Mouse (Mus musculus) ES-E14 (cell line): Measurements from ENCODE around the gene Gm47959. TPM values are rescaled to one million over a fixed set of nuclear protein-coding genes. Genes with fewer than 3 reads are reported as not detected.

Source experiments
- DNase-seq: peaks from one replicate; pipeline ENCODE4 v3.0.0-alpha.2; 2013; ENCODE audit warnings: low read depth, low spot score
- H3K27ac ChIP-seq: 2 replicates; pipeline ENCODE4 v1.5.1; 2012; ENCODE audit warnings: low read depth, mild to moderate bottlenecking, low read length, moderate library complexity, mixed read lengths; ENCODE audit not compliant: poor library complexity, insufficient read depth, severe bottlenecking
- H3K36me3 ChIP-seq: 2 replicates; pipeline ENCODE4 v1.6.1; 2012; ENCODE audit warnings: mild to moderate bottlenecking, low read length, moderate library complexity, mixed read lengths; ENCODE audit not compliant: control insufficient read depth, poor library complexity, insufficient read depth, severe bottlenecking
- H3K4me1 ChIP-seq, 2 experiments: fragments of 150-350 bp in 1 of 2; sonication (generic) in 1 of 2; 2 replicates each; pipeline ENCODE4 v1.6.1; 2012; ENCODE audit warnings: low read length in 2 of 2, mild to moderate bottlenecking in 1 of 2, mixed read lengths in 1 of 2; ENCODE audit not compliant: control insufficient read depth in 2 of 2, insufficient read depth in 2 of 2, poor library complexity in 1 of 2
- H3K4me3 ChIP-seq, 2 experiments: fragments of 150-350 bp in 1 of 2; sonication (generic) in 1 of 2; 2 replicates each; pipeline ENCODE4 v1.5.1; 2012; ENCODE audit warnings: low read length in 2 of 2, low read depth in 1 of 2, mild to moderate bottlenecking in 1 of 2, mixed read lengths in 1 of 2; ENCODE audit not compliant: insufficient read depth in 1 of 2, poor library complexity in 1 of 2, severe bottlenecking in 1 of 2
- H3K9ac ChIP-seq: 2 replicates; pipeline ENCODE4 v1.6.1; 2012; ENCODE audit warnings: low read depth, mild to moderate bottlenecking, low read length, mixed read lengths; ENCODE audit not compliant: poor library complexity, insufficient read depth, severe bottlenecking
- H3K9me3 ChIP-seq: fragments of 150-350 bp; sonication (generic); 2 replicates; pipeline ENCODE4 v1.6.1; 2012; ENCODE audit warnings: low read depth, mild to moderate bottlenecking, low read length; ENCODE audit not compliant: control insufficient read depth, insufficient read depth
- CHD2 ChIP-seq: IDR thresholded peaks from 2 replicates; pipeline ENCODE4 v1.6.1; 2014; ENCODE audit warnings: mild to moderate bottlenecking, low read depth, low read length, inconsistent platforms
- HCFC1 ChIP-seq: IDR thresholded peaks from 2 replicates; pipeline ENCODE4 v1.6.1; 2012; ENCODE audit warnings: low read length, inconsistent platforms, borderline replicate concordance; ENCODE audit not compliant: insufficient read depth
- MAFK ChIP-seq: IDR thresholded peaks from 2 replicates; pipeline ENCODE4 v1.6.1; 2014; ENCODE audit warnings: mild to moderate bottlenecking, low read depth, low read length, inconsistent platforms; ENCODE audit not compliant: insufficient read depth
- ZC3H11A ChIP-seq: IDR thresholded peaks from 2 replicates; pipeline ENCODE4 v1.6.1; 2012; ENCODE audit warnings: low read depth, mild to moderate bottlenecking, inconsistent platforms, low read length, borderline replicate concordance
- ZNF384 ChIP-seq: IDR thresholded peaks from 2 replicates; pipeline ENCODE4 v1.6.1; 2012; ENCODE audit warnings: low read depth, low read length, inconsistent platforms
- in situ Hi-C, 2 experiments: fragments of 600-800 bp; cut with MboI; formaldehyde crosslinking; loops; one replicate each; pipeline ENCODE4 v1.15.1; 2025; ENCODE audit warnings: low sequenced_read_pairs in 2 of 2, inconsistent platforms in 1 of 2; ENCODE audit not compliant: unreplicated experiment in 2 of 2
- total RNA-seq: library from RNA; depleted of rRNA; stranded (reverse); fragments of 300-350 nt; gene quantifications from 2 replicates; pipeline ENCODE4 v1.2.3, GENCODE M21; 2012

Gm47959 gene
- total RNA-seq, 1 experiment = not detected

GRCm38 (mm10) chr1:82973244-82973643 is 27.1 kb upstream of the Gm47959 start:
- no peaks in the 10 kb centered on the region for H3K9me3 ChIP-seq
- H3K36me3 ChIP-seq = no peaks in the 10 kb centered on the region
- no peaks in the 10 kb centered on the region for H3K4me1 ChIP-seq
- no peak overlapping the region for H3K27ac ChIP-seq
- H3K9ac ChIP-seq = no peak overlapping the region
- TF ChIP-seq MAFK = no peak
- TF ChIP-seq CHD2 = no peak
- TF ChIP-seq ZC3H11A = no peak
- no peak for TF ChIP-seq ZNF384
- TF ChIP-seq HCFC1 = no peak
- no peak for DNase-seq
- H3K4me3 ChIP-seq = no peak overlapping the region
- in situ Hi-C loops = no loop called here

- H3K9ac ChIP-seq = no peak overlapping the region
- in situ Hi-C loops = no loop called here
- H3K4me3 ChIP-seq = no peak overlapping the region
- no peak for DNase-seq
- no peaks in the 10 kb centered on the region for H3K4me1 ChIP-seq
- no peaks in the 10 kb centered on the region for H3K36me3 ChIP-seq
- no peaks in the 10 kb centered on the region for H3K9me3 ChIP-seq
- TF ChIP-seq MAFK = no peak
- no peak for TF ChIP-seq CHD2
- TF ChIP-seq ZNF384 = no peak
- TF ChIP-seq HCFC1 = no peak
- TF ChIP-seq ZC3H11A = no peak
- no peak overlapping the region for H3K27ac ChIP-seq
These were observed 26.4 kb upstream of the Gm47959 start for GRCm38 (mm10) chr1:82973901-82974300.

GRCm38 (mm10) chr1:82974342-82974741 is 26.0 kb upstream of the Gm47959 start:
- no peak for DNase-seq
- H3K27ac ChIP-seq = no peak overlapping the region
- TF ChIP-seq MAFK = no peak
- no peak for TF ChIP-seq CHD2
- TF ChIP-seq ZC3H11A = no peak
- TF ChIP-seq ZNF384 = no peak
- TF ChIP-seq HCFC1 = no peak
- in situ Hi-C loops = no loop called here
- H3K4me1 ChIP-seq = no peaks in the 10 kb centered on the region
- H3K4me3 ChIP-seq = no peak overlapping the region
- no peaks in the 10 kb centered on the region for H3K36me3 ChIP-seq
- no peak overlapping the region for H3K9ac ChIP-seq
- no peaks in the 10 kb centered on the region for H3K9me3 ChIP-seq

- Histone ChIP-seq H3K4me1 (no peaks in the 10 kb centered on the region), H3K9me3 (no peaks in the 10 kb centered on the region), H3K9ac (no peak overlapping the region), H3K27ac (no peak overlapping the region), H3K4me3 (no peak overlapping the region), H3K36me3 (no peaks in the 10 kb centered on the region)
- no peak for DNase-seq
- TF ChIP-seq ZNF384 (no peak), CHD2 (no peak), ZC3H11A (no peak)
- in situ Hi-C loops = loop anchor here in 1 of 2 experiments (25.0 kb wide), 1 partner anchor 163 kb away; no protein-coding TSS in a partner anchor
These were observed 24.6 kb upstream of the Gm47959 start for GRCm38 (mm10) chr1:82975750-82976149.

- no peaks in the 10 kb centered on the region for H3K36me3 ChIP-seq
- H3K9me3 ChIP-seq = no peaks in the 10 kb centered on the region
- no peak overlapping the region for H3K9ac ChIP-seq
- H3K4me1 ChIP-seq = no peaks in the 10 kb centered on the region
- in situ Hi-C loops = loop anchor here in 1 of 2 experiments (25.0 kb wide), 1 partner anchor 166 kb away; no protein-coding TSS in a partner anchor
- no peak overlapping the region for H3K4me3 ChIP-seq
- TF ChIP-seq HCFC1 = no peak
- TF ChIP-seq ZNF384 = no peak
- no peak for TF ChIP-seq MAFK
- no peak for TF ChIP-seq ZC3H11A
- TF ChIP-seq CHD2 = no peak
- H3K27ac ChIP-seq = no peak overlapping the region
- DNase-seq = no peak
These were observed 22.5 kb upstream of the Gm47959 start for GRCm38 (mm10) chr1:82977840-82978239.
